Mouse (Mus musculus) bone marrow macrophage, adult 2 months (primary cell): Measurements from ENCODE around the gene Smg6. TPM values are rescaled to one million over a fixed set of nuclear protein-coding genes. Genes with fewer than 3 reads are reported as not detected.

Experiments used
- H3K27ac ChIP-seq: 2 replicates; pipeline ENCODE4 v1.5.1; 2012; ENCODE audit warnings: low read depth, low read length; ENCODE audit not compliant: insufficient read depth
- H3K4me1 ChIP-seq: 2 replicates; pipeline ENCODE4 v1.6.1; 2012; ENCODE audit warnings: low read length; ENCODE audit not compliant: control insufficient read depth, insufficient read depth
- H3K4me3 ChIP-seq: 2 replicates; pipeline ENCODE4 v1.5.1; 2012; ENCODE audit warnings: mild to moderate bottlenecking, low read length, moderate library complexity; ENCODE audit not compliant: insufficient read depth
- CTCF ChIP-seq: IDR thresholded peaks from 2 replicates; pipeline ENCODE4 v1.5.1; 2012; ENCODE audit warnings: low read depth, mild to moderate bottlenecking, low read length, moderate library complexity
- POLR2A ChIP-seq: IDR thresholded peaks from 2 replicates; pipeline ENCODE4 v1.6.1; 2012; ENCODE audit warnings: mild to moderate bottlenecking, low read depth, low read length, borderline replicate concordance
- polyA plus RNA-seq: library from polyadenylated mRNA; stranded (reverse); fragments of >200 nt; gene quantifications from 2 replicates; pipeline ENCODE4 v1.2.4, GENCODE M21; 2012; ENCODE audit not compliant: missing spikeins, insufficient read depth, insufficient read length

Smg6 gene
- polyA plus RNA-seq, 1 experiment = 14.7 TPM

DNA sequence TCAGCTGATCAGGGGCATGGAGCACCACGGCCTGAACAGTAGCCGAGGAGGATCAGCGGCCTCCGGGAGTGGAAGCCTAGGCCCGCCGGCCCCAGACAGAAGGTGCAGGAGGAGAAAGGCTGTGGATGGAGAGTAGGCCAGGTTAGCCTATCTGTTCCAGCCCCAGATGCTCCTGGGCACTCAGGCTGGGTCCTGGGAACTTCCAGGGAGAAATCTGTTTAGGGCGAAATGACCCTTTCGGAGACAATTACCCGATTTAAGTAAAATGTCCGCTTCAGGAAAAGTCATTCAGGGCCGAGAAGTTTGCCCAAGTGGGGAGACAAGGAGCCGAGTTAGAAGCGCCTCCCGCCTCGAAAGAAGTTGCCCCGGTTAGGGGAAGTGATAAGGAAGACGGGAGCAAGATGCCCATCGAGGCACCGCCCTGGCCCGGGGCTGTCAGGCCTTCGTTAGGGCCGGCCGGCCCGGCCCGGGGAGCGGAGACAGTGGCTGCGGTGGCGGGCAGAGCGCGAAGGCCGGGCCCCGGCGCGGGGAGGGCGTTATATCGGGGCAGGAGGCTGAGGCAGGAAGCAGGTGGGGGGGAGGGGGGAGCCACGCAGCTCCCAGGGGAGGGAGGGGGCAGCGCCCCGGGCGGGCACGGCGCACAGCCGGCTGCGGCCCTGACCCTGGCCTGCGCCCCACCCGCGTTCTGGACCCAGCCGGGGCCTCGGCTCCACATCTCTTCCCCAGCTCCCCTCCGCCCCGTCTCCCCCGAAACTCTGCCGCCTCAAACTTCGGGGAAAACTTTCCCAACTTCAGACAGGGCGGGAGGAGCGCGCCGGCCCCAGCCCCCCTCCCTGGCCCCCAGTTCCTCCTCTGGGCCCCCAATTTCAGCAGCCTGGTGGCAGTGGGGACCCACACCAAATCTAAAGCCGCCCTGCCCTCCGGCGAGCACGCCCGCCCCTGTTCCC lies 242.3 kb downstream of the Smg6 start:
- TF ChIP-seq POLR2A = no peak
- no peak for TF ChIP-seq CTCF
- Histone ChIP-seq H3K27ac (no peak overlapping the region), H3K4me3 (0 out of 2 replicates have a peak overlapping the region, but pooled peaks have one; percentile 0), H3K4me1 (peaks cover 7% of the 10 kb centered on the region; the same call in 1 of the 2 replicates)

DNA sequence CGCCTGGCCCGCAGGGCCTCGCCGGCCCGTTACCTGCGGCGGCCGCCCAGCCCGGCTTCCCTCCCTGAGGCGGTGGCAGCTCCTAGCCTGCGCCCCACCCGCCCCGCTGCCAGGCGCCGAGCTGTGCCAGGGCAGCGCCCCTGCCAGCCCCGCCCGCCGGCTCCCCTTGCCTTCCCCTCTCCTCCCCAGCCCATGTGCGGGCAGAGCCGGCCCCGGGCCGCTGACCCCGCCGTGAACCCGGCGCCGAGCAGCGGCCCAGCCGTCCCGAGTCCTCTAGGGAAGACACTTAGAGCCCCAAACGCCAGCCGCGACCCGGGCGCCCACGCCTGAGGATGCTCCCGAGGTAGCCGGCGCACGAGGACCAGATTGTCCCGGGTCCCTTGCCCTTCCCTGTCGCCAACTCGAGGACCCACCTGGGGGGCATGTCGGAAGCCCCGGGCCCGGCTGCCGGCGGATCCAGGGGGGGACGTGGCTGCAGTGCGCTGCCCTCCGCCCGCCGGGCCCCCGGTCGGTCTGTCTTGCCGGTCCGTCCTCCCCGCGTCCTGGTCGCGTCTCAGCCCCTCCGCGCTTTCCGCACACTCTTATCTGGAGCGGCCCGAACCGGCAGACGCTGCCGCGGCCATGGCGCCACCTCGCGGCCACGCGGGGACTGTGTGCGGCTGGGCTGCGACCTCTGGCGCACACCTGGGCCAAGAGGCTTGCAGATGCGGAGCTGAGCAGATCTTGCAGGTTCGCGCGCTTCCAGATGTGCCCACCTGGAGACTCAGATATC lies 243.2 kb downstream of the Smg6 start:
- TF ChIP-seq CTCF (peak; percentile 63), POLR2A (no peak)
- Histone ChIP-seq H3K4me3 (peak overlapping the region; percentile 25), H3K27ac (no peak overlapping the region), H3K4me1 (peaks cover 8% of the 10 kb centered on the region; the same call in 1 of the 2 replicates)

DNA sequence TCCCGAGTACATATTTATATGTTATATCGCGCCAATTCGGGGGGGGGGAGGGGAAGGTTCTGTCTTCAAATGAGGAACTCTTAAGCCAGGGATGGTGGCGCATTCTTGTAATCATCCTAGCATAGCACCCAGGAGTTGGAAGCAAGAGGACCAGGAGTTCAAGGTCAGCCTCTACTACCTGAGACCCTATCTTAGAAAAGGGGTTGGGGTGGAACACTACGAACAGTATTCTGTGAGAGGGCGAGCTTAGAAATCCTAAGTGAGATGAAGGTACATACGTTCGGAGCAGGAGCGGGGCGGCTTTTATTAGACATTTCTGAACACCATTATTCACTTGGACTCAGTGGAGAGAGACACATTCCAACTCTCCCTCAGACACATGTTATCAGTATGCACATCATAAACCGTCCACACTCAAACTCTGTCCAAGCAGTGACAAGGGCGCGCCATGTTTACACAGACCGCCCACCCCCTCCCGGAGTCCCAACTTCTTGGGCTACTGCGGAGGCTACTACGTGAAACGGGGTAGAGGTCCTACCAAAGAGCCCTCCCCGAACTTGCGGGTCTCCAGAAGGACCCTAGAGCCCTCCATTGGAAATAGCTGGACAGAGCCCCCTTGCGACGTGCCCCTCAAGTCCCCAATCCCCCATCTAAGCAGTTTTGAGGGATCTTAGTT lies 243.9 kb downstream of the Smg6 start, which contains the start of gene Hic1:
Gene Hic1, minus strand, starts transcription at position 115 of the 676 bp plus-strand sequence.
- H3K4me3 ChIP-seq = peak within 1 kb of the TSS; percentile 25
- TF ChIP-seq CTCF (no peak), POLR2A (no peak)
- H3K27ac ChIP-seq = no peak within 1 kb of the TSS
- H3K4me1 ChIP-seq = peaks cover 11% of the 10 kb centered on the region; the same call in 1 of the 2 replicates

DNA sequence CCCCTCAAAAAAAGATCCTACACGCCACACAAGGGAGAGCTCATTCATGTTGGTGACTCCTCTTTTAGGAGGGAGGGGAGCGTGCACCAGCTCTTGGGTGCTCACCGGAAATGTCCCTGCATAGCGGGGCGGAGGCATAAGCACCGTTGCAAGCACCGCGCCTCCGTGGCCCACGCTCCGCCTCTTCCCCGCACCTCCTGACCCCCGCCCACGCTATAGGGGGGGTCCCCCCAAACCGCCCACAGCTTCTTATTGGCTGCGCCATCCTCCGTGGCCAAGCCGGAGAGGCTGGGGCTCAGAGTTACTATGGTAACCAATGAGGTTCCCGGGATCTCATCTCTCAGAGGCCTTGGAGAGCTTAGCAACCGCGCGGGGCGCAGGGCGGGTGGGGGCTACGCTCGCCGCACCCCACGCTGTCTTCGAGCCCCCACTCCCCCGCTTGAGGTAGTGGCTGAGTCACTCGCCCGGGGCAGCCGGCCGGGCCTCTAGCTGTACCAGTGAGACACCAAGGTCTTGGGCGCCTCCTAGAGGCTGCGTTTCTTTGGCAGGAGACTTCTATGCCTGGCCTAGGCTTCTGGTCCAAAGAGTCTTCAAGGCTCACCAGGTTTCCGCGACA lies 244.6 kb downstream of the Smg6 start:
- Histone ChIP-seq H3K27ac (no peak overlapping the region), H3K4me3 (peak overlapping the region; percentile 32), H3K4me1 (peaks cover 11% of the 10 kb centered on the region; the same call in 1 of the 2 replicates)
- TF ChIP-seq CTCF (peak; percentile 75; the same call in 1 of the 2 replicates), POLR2A (no peak)

DNA sequence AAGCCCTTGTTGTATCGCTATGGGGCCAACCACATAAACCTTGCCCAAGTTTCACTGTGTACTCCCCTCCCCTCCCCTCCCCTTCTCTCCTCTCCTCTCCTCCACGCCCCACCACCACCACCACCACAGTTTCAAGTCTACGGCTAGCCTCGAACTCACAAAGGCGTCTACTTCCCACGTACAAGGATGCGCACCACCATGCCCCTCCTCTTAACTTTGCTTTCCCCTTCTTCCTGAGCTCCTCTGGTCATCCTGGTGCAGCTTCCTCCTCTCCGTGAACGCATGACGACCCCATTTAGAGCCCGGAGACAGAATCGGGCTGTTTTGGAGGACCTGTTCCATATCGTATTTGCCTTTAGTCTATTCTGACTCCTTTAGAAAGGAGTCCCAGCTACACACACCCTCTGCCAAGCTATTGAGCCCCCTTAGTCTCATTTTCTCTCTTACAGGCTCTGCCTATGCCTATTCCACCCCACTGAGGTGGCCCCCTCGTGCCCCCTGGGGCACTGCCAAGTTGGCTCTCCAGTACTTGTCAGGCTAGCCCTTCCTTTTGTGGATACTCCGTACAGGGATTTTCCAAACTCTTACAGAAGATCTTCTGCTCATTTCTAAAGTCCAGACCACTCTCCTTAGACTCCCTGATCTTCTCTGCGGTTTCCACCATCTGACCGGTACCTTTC lies 245.7 kb downstream of the Smg6 start:
- Histone ChIP-seq H3K27ac (no peak overlapping the region), H3K4me3 (no peak overlapping the region), H3K4me1 (peaks cover 11% of the 10 kb centered on the region; the same call in 1 of the 2 replicates)
- TF ChIP-seq CTCF (no peak), POLR2A (no peak)

DNA sequence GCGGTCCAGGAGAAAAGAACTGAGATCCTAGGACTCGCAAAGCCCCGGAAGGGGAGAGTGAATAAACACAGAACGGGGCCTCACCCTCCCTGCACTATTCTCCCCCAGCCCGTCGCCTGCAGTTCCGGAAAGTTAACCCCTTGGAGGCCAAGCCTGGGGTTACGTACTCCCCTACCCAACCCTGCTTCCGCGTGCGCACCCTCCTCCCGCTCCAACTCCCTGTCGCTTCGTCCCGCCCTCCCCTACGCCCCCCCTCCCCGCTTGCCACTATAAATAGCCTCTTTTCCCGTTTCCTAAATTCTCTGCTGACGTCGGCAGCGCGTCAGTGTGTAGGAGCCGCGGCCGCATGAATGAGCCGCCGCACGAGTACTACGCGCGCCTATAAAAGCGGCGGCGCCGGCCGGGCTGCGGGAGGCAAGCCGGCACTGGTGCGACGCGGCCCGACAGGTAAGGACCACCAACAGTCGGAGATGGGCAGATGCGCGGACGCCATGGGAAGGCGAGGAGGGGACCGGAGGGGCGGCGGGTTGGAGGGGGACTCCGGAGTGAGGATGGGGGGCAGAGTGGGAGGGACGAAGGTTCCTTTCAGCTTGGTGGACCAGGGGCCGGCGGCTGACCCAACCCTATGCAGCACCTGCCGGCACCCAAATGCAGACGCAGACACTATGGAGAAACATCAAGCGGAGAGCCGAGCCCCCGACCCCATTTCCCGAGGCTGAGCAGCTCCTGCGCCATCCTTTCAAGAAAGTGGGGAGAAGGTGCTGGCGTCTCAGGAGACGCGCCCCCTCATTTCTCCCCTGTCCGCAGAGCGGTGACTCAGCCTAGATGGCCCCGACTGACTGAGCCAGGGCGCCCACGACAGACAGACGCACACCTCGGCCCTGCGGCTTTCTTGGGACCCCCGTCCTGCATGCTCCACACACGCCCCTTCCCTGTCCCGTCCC lies 246.8 kb downstream of the Smg6 start:
- TF ChIP-seq CTCF (no peak), POLR2A (no peak)
- no peak overlapping the region for H3K27ac ChIP-seq
- peaks cover 11% of the 10 kb centered on the region; the same call in 1 of the 2 replicates for H3K4me1 ChIP-seq
- H3K4me3 ChIP-seq = peak overlapping the region; percentile 74

DNA sequence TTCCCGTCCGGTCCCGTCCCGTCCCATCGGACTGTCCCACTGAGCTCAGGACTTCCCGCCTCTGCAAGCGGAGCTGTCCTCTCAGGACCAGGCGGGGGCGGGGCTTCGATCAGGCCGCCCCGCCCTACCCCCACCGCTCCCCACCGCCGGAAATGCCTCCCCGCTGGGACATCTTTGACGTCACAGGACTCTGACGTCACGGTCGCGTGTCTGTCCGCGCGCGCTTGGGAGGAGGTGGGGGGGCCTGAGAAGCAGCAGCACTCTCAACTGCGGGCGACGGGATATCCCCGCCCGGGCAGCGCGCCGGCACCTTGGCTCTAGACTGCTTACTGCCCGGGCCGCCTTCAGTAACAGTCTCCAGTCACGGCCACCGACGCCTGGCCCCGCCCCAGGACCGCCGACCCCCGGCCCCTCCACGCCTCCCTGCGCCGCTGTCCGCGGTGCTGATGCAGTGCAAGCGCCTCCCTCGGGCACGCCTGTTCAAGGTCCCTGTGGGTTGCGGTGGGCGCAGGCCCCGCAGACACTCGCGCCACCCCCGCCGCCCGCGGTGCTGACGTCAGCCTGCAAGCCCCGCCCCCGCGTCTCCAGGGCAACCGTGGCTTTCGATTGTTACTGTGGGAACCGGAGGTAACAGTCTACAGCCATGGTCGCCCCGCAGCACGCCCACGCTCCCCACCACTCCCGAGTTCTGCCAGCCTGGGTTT lies 247.6 kb downstream of the Smg6 start:
- peaks cover 15% of the 10 kb centered on the region for H3K4me1 ChIP-seq
- no peak for TF ChIP-seq CTCF
- TF ChIP-seq POLR2A = no peak
- peak overlapping the region; percentile 74 for H3K4me3 ChIP-seq
- no peak overlapping the region for H3K27ac ChIP-seq
